Comparison of ENCODE assay signal across 9 mouse cellular contexts in the genomic region with DNA sequence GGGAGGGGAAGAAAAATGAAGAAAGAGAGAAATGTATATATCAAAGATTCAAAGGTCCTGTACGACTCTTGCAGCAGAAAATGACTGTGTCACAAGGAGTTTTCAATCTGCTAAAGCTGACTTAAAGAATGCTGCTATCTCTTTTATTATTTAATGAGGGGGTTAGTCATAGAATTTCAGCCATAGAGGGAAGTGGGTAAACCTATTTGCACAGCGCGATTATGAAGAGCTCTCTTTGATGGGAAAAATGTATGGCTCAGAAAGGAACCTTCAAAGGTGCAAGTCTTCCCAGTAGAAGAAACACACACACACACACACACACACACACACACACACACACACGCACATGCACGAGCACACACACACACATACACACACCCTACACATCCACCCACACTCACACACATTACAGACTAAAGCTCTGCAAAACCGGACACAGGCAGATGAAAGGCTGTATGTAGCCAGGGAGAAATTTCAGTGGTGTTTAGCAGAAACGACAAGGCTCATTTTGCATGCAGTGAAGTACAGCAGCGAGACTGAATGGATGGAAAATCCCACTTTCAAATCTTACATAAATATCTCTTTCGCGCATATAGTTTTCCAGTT. TPM values are rescaled to one million over a fixed set of nuclear protein-coding genes. Genes with fewer than 3 reads are reported as not detected.
DNase-seq lines count a peak whose midpoint lies in the region; ATAC-seq and TF ChIP-seq lines count a peak whose summit lies in the region.
"Had no signal": no experiment of that assay in that cellular context is flagged by ENCODE, and none has a peak within 500 bp of the region (broad histone marks: within the 10 kb centered on the region; RNA-seq: fewer than 3 reads in every experiment).

No protein-coding gene starts in this region.

- H3K27ac ChIP-seq in left cerebral cortex, adult 2 months = peak overlapping the region; percentile 71
- H3K27ac ChIP-seq in forebrain, embryonic 10.5 days = no peak overlapping the region
- H3K27ac ChIP-seq in hindbrain, embryonic 13.5 days = peak overlapping the region; percentile 84
- peak overlapping the region; percentile 68; the same call in 1 of the 2 replicates for H3K27ac ChIP-seq in midbrain, postnatal 0 days (ENCODE audit: low read depth, low read length)
- no peak overlapping the region for H3K27ac ChIP-seq in liver, embryonic 11.5 days (ENCODE audit: low read depth, low read length)

- DNase-seq in left cerebral cortex, adult 2 months (ENCODE audit: extremely low spot score in 1 of 2, low spot score in 2 of 2) = no peak
- DNase-seq in left cerebral cortex, postnatal 10 days (ENCODE audit: extremely low spot score in 1 of 2, low spot score in 2 of 2) = no peak
- DNase-seq in forebrain, embryonic 10.5 days (ENCODE audit: extremely low spot score, low spot score) = no peak
- DNase-seq in midbrain, postnatal 0 days (ENCODE audit: low spot score) = peak; percentile 32
- no peak for DNase-seq in urinary bladder, adult 2 months (ENCODE audit: low spot score)
- DNase-seq in gastrocnemius, postnatal 10 days = no peak
- no peak for DNase-seq in liver, embryonic 11.5 days (ENCODE audit: low spot score)
- DNase-seq: adrenal gland, adult 2 months had no signal

- H3K4me1 ChIP-seq in forebrain, embryonic 10.5 days = peaks cover 41% of the 10 kb centered on the region
- H3K4me1 ChIP-seq in hindbrain, embryonic 13.5 days (replicated peaks) = peaks cover 22% of the 10 kb centered on the region
- H3K4me1 ChIP-seq in midbrain, postnatal 0 days (ENCODE audit: insufficient read depth, low read length) = no peaks in the 10 kb centered on the region; the same call in 1 of the 2 replicates
- no peaks in the 10 kb centered on the region for H3K4me1 ChIP-seq in liver, embryonic 11.5 days (replicated peaks; ENCODE audit: control insufficient read depth, insufficient read depth, low read length)

- intact Hi-C loops in left cerebral cortex, adult 2 months (cut with DNase I) = no loop called here
- intact Hi-C loops in left cerebral cortex, postnatal 10 days (cut with DNase I) = no loop called here

- 29% methylated on average over 10 of the region's 10 CpGs for WGBS in forebrain, embryonic 10.5 days
- WGBS in hindbrain, embryonic 13.5 days = 24% methylated on average over 10 of the region's 10 CpGs
- WGBS in midbrain, postnatal 0 days = 9% methylated on average over 10 of the region's 10 CpGs
- 50% methylated on average over 10 of the region's 10 CpGs for WGBS in liver, embryonic 11.5 days

- H3K27me3 ChIP-seq in forebrain, embryonic 10.5 days (ENCODE audit: poor library complexity, severe bottlenecking) = peaks cover 72% of the 10 kb centered on the region
- H3K27me3 ChIP-seq in hindbrain, embryonic 13.5 days = 0 out of 2 replicates have a peak, but pooled peaks cover 7% of the 10 kb centered on the region
- H3K27me3 ChIP-seq in midbrain, postnatal 0 days (ENCODE audit: insufficient read depth, low read length) = no peaks in the 10 kb centered on the region; the same call in 1 of the 2 replicates
- H3K27me3 ChIP-seq in liver, embryonic 11.5 days (replicated peaks; ENCODE audit: control insufficient read depth, insufficient read depth, low read length) = peaks cover 38% of the 10 kb centered on the region

- no peaks in the 10 kb centered on the region for H3K9me3 ChIP-seq in forebrain, embryonic 10.5 days
- H3K9me3 ChIP-seq in hindbrain, embryonic 13.5 days = no peaks in the 10 kb centered on the region
- H3K9me3 ChIP-seq in midbrain, postnatal 0 days (ENCODE audit: low read length) = no peaks in the 10 kb centered on the region
- no peaks in the 10 kb centered on the region for H3K9me3 ChIP-seq in liver, embryonic 11.5 days (ENCODE audit: control insufficient read depth, low read length)

- peak overlapping the region; percentile 89 for H3K4me2 ChIP-seq in hindbrain, embryonic 13.5 days
- H3K4me2 ChIP-seq in midbrain, postnatal 0 days (ENCODE audit: low read depth, low read length, poor library complexity, severe bottlenecking) = peak overlapping the region; percentile 78
- H3K4me2 ChIP-seq in liver, embryonic 11.5 days = no peak overlapping the region

- peak overlapping the region; percentile 80 for H3K9ac ChIP-seq in hindbrain, embryonic 13.5 days
- peak overlapping the region; percentile 79 for H3K9ac ChIP-seq in midbrain, postnatal 0 days (replicated peaks; ENCODE audit: low read length, poor library complexity, severe bottlenecking)
- H3K9ac ChIP-seq in liver, embryonic 11.5 days (ENCODE audit: low read depth, low read length) = no peak overlapping the region

- peak overlapping the region; percentile 70 for H3K4me3 ChIP-seq in left cerebral cortex, adult 2 months
- H3K4me3 ChIP-seq in forebrain, embryonic 10.5 days = peak overlapping the region; percentile 62
- peak overlapping the region; percentile 66 for H3K4me3 ChIP-seq in hindbrain, embryonic 13.5 days
- H3K4me3 ChIP-seq in midbrain, postnatal 0 days (ENCODE audit: low read depth, low read length) = peak overlapping the region; percentile 73
- H3K4me3 ChIP-seq in liver, embryonic 11.5 days (ENCODE audit: low read depth, low read length) = no peak overlapping the region

- ATAC-seq in hindbrain, embryonic 13.5 days (ENCODE audit: low FRiP score) = no peak
- ATAC-seq in midbrain, postnatal 0 days (ENCODE audit: low FRiP score) = no peak
- ATAC-seq in liver, embryonic 11.5 days (replicated peaks; ENCODE audit: low FRiP score) = no peak

- no peaks in the 10 kb centered on the region for H3K36me3 ChIP-seq in forebrain, embryonic 10.5 days (replicated peaks)
- H3K36me3 ChIP-seq in hindbrain, embryonic 13.5 days = no peaks in the 10 kb centered on the region
- H3K36me3 ChIP-seq in midbrain, postnatal 0 days (ENCODE audit: insufficient read depth, low read length) = no peaks in the 10 kb centered on the region
- H3K36me3 ChIP-seq in liver, embryonic 11.5 days (ENCODE audit: control insufficient read depth, insufficient read depth, low read length) = no peaks in the 10 kb centered on the region

- no peak for TF ChIP-seq CTCF in left cerebral cortex, adult 2 months (IDR thresholded peaks at IDR 0.05)
- no peak for TF ChIP-seq CTCF in midbrain, postnatal 0 days (IDR thresholded peaks at IDR 0.05)

RNA-seq across cellular contexts. Expression of gene Cdh8, which starts 2.3 kb away (rescaled TPM):
- total RNA-seq in left cerebral cortex, adult 2 months (2021) = 10 to 100 TPM; 46.3 to 46.8 TPM
- total RNA-seq in left cerebral cortex, postnatal 10 days (2021) = 100 to 1,000 TPM in 1 of 2 experiments, 10 to 100 TPM in 1; 99.1 to 117 TPM
- polyA plus RNA-seq in forebrain, embryonic 10.5 days (2016; fragmentation: Nextera tagmentation; extraction: Ambion mirVana) = 3.7 and 3.9 TPM in 2 replicates
- polyA plus RNA-seq in hindbrain, embryonic 13.5 days (2015; fragmentation: Nextera tagmentation; extraction: Ambion mirVana) = 33.9 and 37.7 TPM in 2 replicates
- 106 and 132 TPM in 2 replicates for total RNA-seq in midbrain, postnatal 0 days (2014; rRNA removed)
- polyA plus RNA-seq in midbrain, postnatal 0 days (2015; fragmentation: Nextera tagmentation; extraction: Ambion mirVana) = 60.5 and 67.5 TPM in 2 replicates
- 1.0 and 1.6 TPM in 2 replicates for polyA plus RNA-seq in urinary bladder, adult 2 months (2012; rRNA removed)
- under 1 TPM; 0.38 to 0.41 TPM for total RNA-seq in gastrocnemius, postnatal 10 days (2021)
- polyA plus RNA-seq in liver, embryonic 11.5 days (2014; fragmentation: Nextera tagmentation; extraction: Ambion mirVana) = 0.29 and 0.60 TPM in 2 replicates
- total RNA-seq: adrenal gland, adult 2 months had no signal
- polyA plus RNA-seq: adrenal gland, adult 2 months had no signal

Comparison
In these comparisons a context has a peak if more than half of its experiments do, and no peak if none do; other contexts are left out.
1. H3K27ac ChIP-seq: peak in left cerebral cortex, adult 2 months (single experiment), hindbrain, embryonic 13.5 days (single experiment) and midbrain, postnatal 0 days (single experiment); none in forebrain, embryonic 10.5 days (single experiment) and liver, embryonic 11.5 days (single experiment).